Mouse (Mus musculus) CH12.LX (cell line): ENCODE data around the gene Arhgef3. TPM values are rescaled to one million over a fixed set of nuclear protein-coding genes. Genes with fewer than 3 reads are reported as not detected.
"Not testable (repeated sequence)": the region's sequence is repeated elsewhere in the genome, so short reads cannot be mapped to it uniquely, and the experiment has no call there.

Experiments
- DNase-seq: peaks from one replicate; pipeline ENCODE4 v3.0.0-alpha.2; 2013; ENCODE audit errors: extremely low read depth
- H3K27ac ChIP-seq: 2 replicates; pipeline ENCODE4 v1.5.1; 2012; ENCODE audit warnings: low read depth, mild to moderate bottlenecking, control low read depth, moderate library complexity; ENCODE audit not compliant: insufficient read depth
- H3K27me3 ChIP-seq: replicated peaks from 2 replicates; pipeline ENCODE3; 2012; ENCODE audit warnings: inconsistent platforms
- H3K36me3 ChIP-seq, 2 experiments: replicated peaks in 1 of 2; 2 replicates each; pipeline versions ENCODE3 to v1.6.1; 2012; ENCODE audit warnings: inconsistent platforms in 1 of 2, low read length in 1 of 2, mild to moderate bottlenecking in 1 of 2, mixed read lengths in 1 of 2, moderate library complexity in 1 of 2; ENCODE audit not compliant: control insufficient read depth in 1 of 2, insufficient read depth in 1 of 2
- H3K4me1 ChIP-seq, 2 experiments: 2 replicates each; pipeline ENCODE4 v1.6.1; 2012; ENCODE audit warnings: inconsistent platforms in 1 of 2, moderate library complexity in 1 of 2; ENCODE audit not compliant: insufficient read depth in 2 of 2, control insufficient read depth in 1 of 2
- H3K4me2 ChIP-seq: 2 replicates; pipeline ENCODE4 v1.6.1; 2012; ENCODE audit warnings: low read depth, mild to moderate bottlenecking, control low read depth; ENCODE audit not compliant: poor library complexity, insufficient read depth, severe bottlenecking
- H3K4me3 ChIP-seq, 3 experiments: fragments of 150-350 bp in 1 of 3; sonication (generic) in 1 of 3; replicated peaks in 1 of 3; 2 replicates each; pipeline versions ENCODE3 to v1.5.1; 2011 to 2012; ENCODE audit warnings: low read depth in 2 of 3, low read length in 2 of 3, mild to moderate bottlenecking in 2 of 3, moderate library complexity in 2 of 3, control low read depth in 1 of 3, improper control_type of control experiment in 1 of 3, inconsistent platforms in 1 of 3, mixed read lengths in 1 of 3; ENCODE audit not compliant: poor library complexity in 1 of 3
- H3K79me2 ChIP-seq: replicated peaks from 2 replicates; pipeline ENCODE4 v1.6.1; 2012; ENCODE audit warnings: mild to moderate bottlenecking, moderate library complexity; ENCODE audit not compliant: control insufficient read depth, poor library complexity, insufficient read depth, severe bottlenecking; ENCODE audit errors: extremely low read depth
- H3K9ac ChIP-seq: 2 replicates; pipeline ENCODE4 v1.6.1; 2012; ENCODE audit warnings: low read depth, mild to moderate bottlenecking, control low read depth, moderate library complexity; ENCODE audit not compliant: insufficient read depth
- H3K9me3 ChIP-seq: replicated peaks from 2 replicates; pipeline ENCODE3; 2012; ENCODE audit warnings: low read length, inconsistent platforms, mixed read lengths
- E2F4 ChIP-seq: IDR thresholded peaks from 2 replicates; pipeline ENCODE4 v1.6.1; 2011; ENCODE audit warnings: low read depth, low read length, improper control_type of control experiment; ENCODE audit not compliant: insufficient replicate concordance
- ETS1 ChIP-seq: conservative IDR thresholded peaks from 2 replicates; pipeline ENCODE4 v1.6.1; 2012; ENCODE audit warnings: low read depth, mild to moderate bottlenecking, inconsistent platforms, low read length, improper control_type of control experiment, moderate library complexity
- IRF4 ChIP-seq: IDR thresholded peaks from 2 replicates; pipeline ENCODE4 v1.6.1; 2014; ENCODE audit warnings: low read depth, mild to moderate bottlenecking, inconsistent platforms, low read length, improper control_type of control experiment
- JUN ChIP-seq: IDR thresholded peaks from 2 replicates; pipeline ENCODE4 v1.6.1; 2011; ENCODE audit warnings: low read depth, mild to moderate bottlenecking, low read length, improper control_type of control experiment, moderate library complexity; ENCODE audit not compliant: insufficient read depth
- JUND ChIP-seq: conservative IDR thresholded peaks from 2 replicates; pipeline ENCODE4 v1.6.1; 2011; ENCODE audit warnings: low read depth, low read length, improper control_type of control experiment
- KAT2A ChIP-seq: IDR thresholded peaks from 2 replicates; pipeline ENCODE4 v1.6.1; 2012; ENCODE audit warnings: low read length, improper control_type of control experiment, inconsistent platforms; ENCODE audit not compliant: insufficient replicate concordance
- MAX ChIP-seq: IDR thresholded peaks from 2 replicates; pipeline ENCODE4 v1.6.1; 2011; ENCODE audit warnings: low read length, improper control_type of control experiment
- MXI1 ChIP-seq: IDR thresholded peaks from 2 replicates; pipeline ENCODE4 v1.6.1; 2011; ENCODE audit warnings: mild to moderate bottlenecking, low read depth, low read length, improper control_type of control experiment
- NRF1 ChIP-seq: IDR thresholded peaks from 2 replicates; pipeline ENCODE4 v1.6.1; 2014; ENCODE audit warnings: low read depth, mild to moderate bottlenecking, inconsistent platforms, low read length, improper control_type of control experiment, moderate library complexity
- PAX5 ChIP-seq: IDR thresholded peaks from 2 replicates; pipeline ENCODE4 v1.6.1; 2012; ENCODE audit warnings: low read length, inconsistent platforms, mixed read lengths
- RCOR1 ChIP-seq: conservative IDR thresholded peaks from 2 replicates; pipeline ENCODE4 v1.6.1; 2012; ENCODE audit warnings: low read depth, mild to moderate bottlenecking, inconsistent platforms, low read length, improper control_type of control experiment
- SMC3 ChIP-seq: IDR thresholded peaks from 2 replicates; pipeline ENCODE4 v1.6.1; 2011; ENCODE audit warnings: low read depth, low read length, improper control_type of control experiment
- UBTF ChIP-seq: IDR thresholded peaks from 2 replicates; pipeline ENCODE4 v1.6.1; 2012; ENCODE audit warnings: low read depth, mild to moderate bottlenecking, inconsistent platforms, low read length, improper control_type of control experiment, moderate library complexity
- USF1 ChIP-seq: IDR thresholded peaks from 2 replicates; pipeline ENCODE4 v1.6.1; 2014; ENCODE audit warnings: low read depth, mild to moderate bottlenecking, inconsistent platforms, low read length, improper control_type of control experiment
- ZKSCAN1 ChIP-seq: IDR thresholded peaks from 2 replicates; pipeline ENCODE4 v1.6.1; 2012; ENCODE audit warnings: low read depth, inconsistent platforms, low read length, improper control_type of control experiment, borderline replicate concordance
- ZMIZ1 ChIP-seq: IDR thresholded peaks from 2 replicates; pipeline ENCODE4 v1.6.1; 2012; ENCODE audit warnings: low read depth, mild to moderate bottlenecking, inconsistent platforms, low read length, improper control_type of control experiment
- dilution Hi-C: fragments of 300-500 bp; cut with MboI; formaldehyde crosslinking; loops from 2 replicates; pipeline ENCODE4 v1.14.3; 2020; ENCODE audit warnings: low sequenced_read_pairs; ENCODE audit not compliant: extremely low pct_unique_long_range_greater_than_20kb, extremely low pct_ligation_motif_present
- in situ Hi-C: fragments of 300-500 bp; cut with MboI; formaldehyde crosslinking; loops from 3 replicates; pipeline ENCODE4 v1.14.3; 2019; ENCODE audit warnings: low sequenced_read_pairs, low pct_ligation_motif_present, low pct_unique_long_range_greater_than_20kb, mixed read lengths
- polyA plus RNA-seq: library from polyadenylated mRNA; unstranded; fragments of >175 nt; gene quantifications from 2 replicates; pipeline ENCODE4 v1.2.1, GENCODE M21; 2012; ENCODE audit warnings: low read depth; ENCODE audit not compliant: insufficient read length
- total RNA-seq, 2 experiments: library from RNA; depleted of rRNA; stranded (reverse); fragments of 300-350 nt in 1 of 2; fragments of >200 nt in 1 of 2; gene quantifications; 2 replicates each; pipeline ENCODE4 v1.2.3; 2012 to 2014

Arhgef3 gene
- total and polyA plus RNA-seq, 3 experiments: 0.51 to 0.64 (median 0.62) TPM

GRCm38 (mm10) chr14:27204704-27205103 is 90.0 kb downstream of the Arhgef3 start:
- Histone ChIP-seq H3K27ac (no peak overlapping the region), H3K4me2 (no peak overlapping the region), H3K79me2 (no peaks in the 10 kb centered on the region), H3K9ac (no peak overlapping the region), H3K4me1 (no peaks in the 10 kb centered on the region), H3K27me3 (no peaks in the 10 kb centered on the region), H3K9me3 (no peaks in the 10 kb centered on the region), H3K36me3 (no peaks in the 10 kb centered on the region), H3K4me3 (no peak overlapping the region)
- dilution Hi-C loops (no loop called here), in situ Hi-C loops (no loop called here)
- no peak for TF ChIP-seq SMC3
- no peak for TF ChIP-seq IRF4
- no peak for TF ChIP-seq MXI1
- TF ChIP-seq ZMIZ1: no peak
- TF ChIP-seq NRF1: no peak
- no peak for DNase-seq

GRCm38 (mm10) chr14:27206443-27206842 is 91.7 kb downstream of the Arhgef3 start:
- no peaks in the 10 kb centered on the region for H3K27me3 ChIP-seq
- in situ Hi-C loops: no loop called here

GRCm38 (mm10) chr14:27209542-27209941 is 94.8 kb downstream of the Arhgef3 start:
- H3K9ac ChIP-seq: no peak overlapping the region
- in situ Hi-C loops: no loop called here
- H3K27ac ChIP-seq: no peak overlapping the region

More at GRCm38 (mm10) chr14:27206443-27206842, 91.7 kb downstream of the Arhgef3 start:
- TF ChIP-seq RCOR1: no peak
- TF ChIP-seq ETS1: no peak
- TF ChIP-seq JUND: no peak
- no peak for TF ChIP-seq MAX
- no peak for TF ChIP-seq USF1
- no peak for TF ChIP-seq E2F4
- TF ChIP-seq IRF4: no peak
- no peak for TF ChIP-seq ZKSCAN1
- TF ChIP-seq PAX5: no peak
- TF ChIP-seq UBTF: no peak
- TF ChIP-seq JUN: no peak
- H3K9me3 ChIP-seq: no peaks in the 10 kb centered on the region
- H3K27ac ChIP-seq: no peak overlapping the region
- dilution Hi-C loops: no loop called here
- H3K4me2 ChIP-seq: no peak overlapping the region
- H3K36me3 ChIP-seq: no peaks in the 10 kb centered on the region
- H3K79me2 ChIP-seq: no peaks in the 10 kb centered on the region
- no peaks in the 10 kb centered on the region for H3K4me1 ChIP-seq
- no peak overlapping the region for H3K4me3 ChIP-seq
- no peak for DNase-seq
- H3K9ac ChIP-seq: no peak overlapping the region

GRCm38 (mm10) chr14:27210801-27211200 is 96.1 kb downstream of the Arhgef3 start:
- H3K4me1 ChIP-seq, dilution Hi-C loops, DNase-seq, H3K27me3 ChIP-seq, H3K4me3 ChIP-seq, in situ Hi-C loops, H3K9ac ChIP-seq, H3K79me2 ChIP-seq, H3K36me3 ChIP-seq, H3K4me2 ChIP-seq, H3K9me3 ChIP-seq, H3K27ac ChIP-seq: not testable (repeated sequence)

More at GRCm38 (mm10) chr14:27209542-27209941, 94.8 kb downstream of the Arhgef3 start:
- DNase-seq: no peak
- H3K4me1 ChIP-seq: no peaks in the 10 kb centered on the region
- no peaks in the 10 kb centered on the region for H3K9me3 ChIP-seq
- dilution Hi-C loops: no loop called here
- H3K27me3 ChIP-seq: no peaks in the 10 kb centered on the region
- TF ChIP-seq IRF4: no peak
- no peak for TF ChIP-seq JUND
- no peak for TF ChIP-seq KAT2A
- no peak for TF ChIP-seq E2F4
- no peaks in the 10 kb centered on the region for H3K36me3 ChIP-seq
- H3K4me2 ChIP-seq: no peak overlapping the region
- no peaks in the 10 kb centered on the region for H3K79me2 ChIP-seq
- H3K4me3 ChIP-seq: no peak overlapping the region
